Mouse (Mus musculus) cerebellum, postnatal 36 days (tissue): ENCODE results near the gene Abcc6.

Experiments
- DNase-seq, 2 experiments: peaks; one replicate each; pipeline ENCODE4 v3.0.0; 2021 to 2022; ENCODE audit warnings: mixed read lengths in 2 of 2

Abcc6 gene

DNA sequence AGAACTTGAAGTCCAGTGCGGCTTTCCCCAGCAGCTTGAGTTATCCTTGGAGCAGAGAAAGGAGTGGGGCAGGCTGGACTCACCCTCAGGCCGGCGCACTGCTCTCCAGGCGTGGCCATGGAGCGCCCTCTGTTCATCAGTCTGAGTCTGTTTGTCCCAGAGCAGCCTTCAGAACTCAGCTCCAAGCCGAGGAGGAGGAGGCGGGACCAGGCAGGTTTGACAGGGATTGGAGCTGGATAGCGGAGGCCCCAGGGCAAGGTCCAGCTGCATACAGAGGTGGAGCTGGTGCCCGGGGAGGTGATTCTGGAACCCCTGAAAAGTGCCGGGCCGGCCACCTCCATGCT, at the start of gene Abcc6:
Gene Abcc6, minus strand, starts transcription at position 158 of the 344 bp plus-strand sequence.
- DNase-seq = no peak

DNA sequence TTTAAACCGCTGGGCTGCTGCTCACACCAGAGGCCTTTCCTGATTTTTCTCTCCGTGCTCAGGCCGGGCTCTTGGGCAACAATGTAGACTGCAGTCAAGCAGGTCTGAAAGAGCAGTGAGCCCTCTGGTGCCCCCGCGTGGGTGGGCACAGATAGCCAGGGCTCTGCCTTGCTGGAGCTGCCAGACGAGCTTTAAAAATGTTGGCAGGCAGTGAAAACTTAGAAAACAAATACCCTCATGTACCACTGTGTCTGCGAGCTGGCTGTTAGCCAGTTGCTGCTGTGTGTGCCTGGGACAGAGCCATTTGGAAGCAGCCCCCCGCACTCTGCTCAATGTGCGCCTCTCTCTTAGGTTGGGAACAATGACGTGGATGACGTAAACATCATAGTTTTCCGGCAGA, 47.6 kb upstream of the Abcc6 start:
- no peak for DNase-seq

DNA sequence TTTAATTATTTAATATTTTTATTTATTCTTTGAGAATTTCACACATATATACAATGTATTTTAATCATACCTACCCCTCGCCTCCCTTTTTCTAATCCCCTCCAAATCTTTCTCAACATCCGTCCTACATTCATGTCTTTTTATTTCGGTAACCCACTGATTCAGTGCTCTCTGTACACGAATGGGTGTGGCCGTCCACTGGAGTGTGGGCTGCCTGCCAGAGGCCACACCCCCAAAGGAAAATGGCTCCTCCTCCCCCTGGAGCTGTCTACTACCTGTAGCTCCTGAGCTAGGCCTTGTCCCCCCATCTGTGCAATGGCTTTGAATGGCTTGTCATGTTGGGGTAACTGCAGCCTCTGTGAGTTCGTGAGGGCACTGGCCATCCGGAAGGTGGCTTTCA, 46.7 kb upstream of the Abcc6 start:
- no peak for DNase-seq

GRCm38 (mm10) chr7:46068831-46069230, 38.7 kb upstream of the Abcc6 start:
- no peak for DNase-seq

GRCm38 (mm10) chr7:46063296-46063695, 33.2 kb upstream of the Abcc6 start:
- DNase-seq = no peak

- no peak for DNase-seq
Observed at GRCm38 (mm10) chr7:46061614-46062013, 31.5 kb upstream of the Abcc6 start.

DNA sequence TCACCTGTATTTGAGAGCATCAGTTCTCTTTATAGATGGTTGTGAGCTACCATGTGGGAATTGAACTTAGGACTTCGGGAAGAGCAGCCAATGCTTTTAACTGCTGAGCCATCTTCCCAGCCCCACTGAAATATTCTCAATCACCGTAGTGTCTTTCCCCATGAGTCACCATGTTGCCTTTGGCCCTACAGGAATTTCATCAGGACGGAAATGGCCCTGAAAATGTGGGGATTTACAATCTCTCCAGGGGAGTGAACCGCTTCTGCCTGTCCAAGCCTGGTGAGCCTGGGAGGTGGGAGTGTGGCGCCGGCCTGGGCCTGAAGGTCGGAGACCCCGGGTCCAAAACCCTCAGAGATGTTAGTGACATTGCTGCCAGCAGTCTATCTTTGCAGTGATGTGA, 30.6 kb upstream of the Abcc6 start:
- DNase-seq = no peak

DNA sequence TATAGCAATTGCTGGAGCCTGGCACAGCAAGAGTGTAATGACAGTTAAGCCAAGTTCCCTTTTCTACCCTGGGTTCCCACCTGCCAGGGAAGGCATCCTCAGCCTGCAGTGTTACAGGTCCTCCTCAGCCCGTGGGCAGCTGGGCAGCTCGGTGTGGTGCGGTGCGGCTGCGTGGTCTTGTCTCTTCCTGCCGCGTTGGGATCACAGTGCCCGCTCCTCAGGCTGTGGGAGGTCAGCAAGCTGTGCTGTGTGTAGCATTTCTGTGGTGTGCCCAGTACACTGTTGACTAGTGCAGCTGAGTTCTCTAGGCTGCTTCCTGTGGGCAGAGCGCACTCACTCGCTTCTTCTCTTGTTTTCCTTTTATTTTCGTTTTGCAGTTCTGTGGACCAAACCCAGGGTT, 28.8 kb upstream of the Abcc6 start:
- no peak for DNase-seq

GRCm38 (mm10) chr7:46053566-46053965, 23.5 kb upstream of the Abcc6 start:
- no peak for DNase-seq

DNA sequence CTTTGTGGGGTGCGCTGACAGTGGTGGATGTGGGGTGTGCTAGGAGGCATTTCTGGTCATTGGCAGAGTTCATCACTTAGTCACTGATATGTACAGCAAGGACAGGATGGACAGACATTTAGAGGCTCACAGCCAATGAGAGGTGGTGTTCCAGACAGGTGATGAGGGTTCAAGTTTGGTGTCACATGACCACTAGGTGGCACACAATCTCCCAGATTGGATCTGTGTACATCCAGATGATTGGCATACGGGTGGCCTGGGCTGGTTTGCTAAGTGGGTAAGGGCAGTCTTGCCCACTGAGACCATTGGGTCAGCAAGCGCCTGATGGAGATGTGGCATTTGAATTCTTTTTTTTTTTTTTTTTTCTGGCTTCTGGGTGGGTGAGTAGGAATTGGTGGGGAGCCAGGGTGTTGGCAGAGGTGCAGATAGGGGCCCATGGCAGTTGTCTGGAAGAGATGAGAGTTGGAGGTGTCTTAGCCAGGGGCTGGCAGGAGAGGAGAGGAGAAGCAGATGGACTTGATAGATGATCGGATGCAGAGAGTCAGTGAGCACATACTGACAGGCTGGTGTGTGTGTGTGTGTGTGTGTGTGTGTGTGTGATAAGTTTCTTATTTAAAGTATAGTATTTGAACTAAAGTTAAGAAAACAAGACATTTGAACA, 22.2 kb upstream of the Abcc6 start:
- peak; percentile 20 to 28 for DNase-seq

DNA sequence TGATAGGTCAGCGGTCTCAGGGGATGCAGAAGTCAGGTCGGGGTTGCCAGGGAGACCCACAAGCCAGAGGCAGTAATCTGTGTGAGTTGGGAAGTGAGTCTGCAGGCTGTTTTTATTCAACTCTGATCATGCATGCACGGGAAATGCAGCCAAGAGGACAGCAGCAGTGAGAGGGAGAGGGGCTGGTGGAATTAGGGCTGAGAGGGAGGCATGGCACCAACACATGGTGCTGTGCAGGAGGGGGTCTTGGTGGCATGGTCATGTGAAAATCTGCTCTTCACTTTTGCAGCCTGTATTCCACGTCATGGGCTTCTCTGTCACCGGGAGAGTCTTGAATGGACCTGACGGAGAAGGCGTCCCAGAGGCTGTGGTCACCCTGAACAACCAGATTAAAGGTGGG, 19.9 kb upstream of the Abcc6 start:
- no peak for DNase-seq

DNA sequence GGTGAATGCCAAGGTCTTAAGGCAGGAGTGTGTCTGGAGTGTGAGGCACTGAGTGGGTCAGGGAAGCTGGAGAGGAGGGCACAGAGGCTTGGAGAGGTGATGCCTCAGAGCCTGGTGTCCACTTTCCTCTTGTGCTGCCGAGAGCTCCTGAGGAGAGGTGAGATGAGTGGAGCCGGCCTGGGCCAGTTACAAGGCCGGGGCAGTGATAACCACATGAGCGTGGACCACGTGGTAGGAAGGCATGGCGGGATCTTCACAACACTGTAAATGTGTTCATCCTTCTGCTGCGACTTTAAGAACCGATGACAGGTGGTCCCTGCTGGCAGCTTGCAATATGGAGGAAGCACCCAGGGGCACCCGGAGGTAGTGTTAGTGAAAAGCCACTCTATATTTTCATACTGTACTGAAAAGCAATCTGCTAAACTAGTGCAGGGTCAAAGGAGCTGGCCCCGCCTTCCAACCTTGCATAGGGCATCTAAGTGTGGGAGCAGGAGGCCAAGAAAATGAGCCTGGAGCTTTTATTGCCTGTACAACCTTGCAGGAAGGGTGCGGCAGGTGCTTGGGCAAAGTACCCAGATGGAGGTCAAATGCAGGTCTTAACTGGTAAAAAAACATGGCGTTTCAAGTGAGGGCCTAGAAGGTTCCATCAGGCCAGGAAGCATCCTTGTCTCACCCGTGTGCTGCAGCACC, 17.9 kb upstream of the Abcc6 start:
- DNase-seq = no peak

GRCm38 (mm10) chr7:46045882-46046281, 15.8 kb upstream of the Abcc6 start:
- no peak for DNase-seq

GRCm38 (mm10) chr7:46044106-46044505, 14.0 kb upstream of the Abcc6 start:
- DNase-seq = no peak

DNA sequence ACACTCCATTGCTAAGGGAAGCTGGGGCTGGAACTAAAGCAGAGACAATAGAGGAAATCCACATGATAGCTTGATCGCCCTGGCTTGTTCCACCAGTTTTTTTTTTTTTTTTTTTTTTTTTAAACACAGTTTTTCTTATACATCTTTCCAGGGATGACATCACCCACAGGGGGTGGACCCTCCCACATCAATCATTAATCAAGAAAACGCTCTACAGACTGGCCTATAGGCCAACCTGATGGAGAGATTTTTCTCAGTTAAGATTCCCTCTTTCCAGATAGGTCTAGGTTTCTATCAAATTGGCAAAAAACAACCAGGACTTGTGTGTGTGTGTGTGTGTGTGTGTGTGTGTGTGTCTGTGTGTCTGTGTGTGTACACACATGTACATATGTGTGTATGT, 9.8 kb upstream of the Abcc6 start:
- no peak for DNase-seq

- no peak for DNase-seq
Observed at GRCm38 (mm10) chr7:46037433-46037832, 7.3 kb upstream of the Abcc6 start.

GRCm38 (mm10) chr7:46035468-46035867, 5.4 kb upstream of the Abcc6 start:
- no peak for DNase-seq

DNA sequence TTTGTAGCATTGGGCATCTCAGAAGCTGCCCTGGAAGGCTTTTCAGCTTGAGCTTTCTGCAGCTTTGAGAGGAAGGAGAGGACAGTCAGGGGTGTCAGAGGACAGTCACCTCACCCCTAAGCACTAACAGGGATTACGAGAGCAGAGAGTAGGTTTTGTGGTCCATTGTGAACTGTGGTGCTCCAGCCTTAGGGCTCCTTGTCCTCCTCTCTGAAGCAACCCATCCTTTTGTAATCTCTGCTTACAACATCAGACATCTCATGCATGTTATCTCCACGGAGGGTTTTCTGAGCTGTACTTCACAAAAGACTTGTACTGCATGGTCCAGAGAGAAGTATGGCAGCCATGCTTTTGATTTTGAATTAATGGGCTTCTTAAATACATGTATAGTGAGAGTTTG, 4.9 kb upstream of the Abcc6 start:
- DNase-seq = no peak

- no peak for DNase-seq
Observed at GRCm38 (mm10) chr7:46033870-46034337, 3.8 kb upstream of the Abcc6 start.

- peak; percentile 96 to 98 for DNase-seq
Observed at GRCm38 (mm10) chr7:46033109-46033869, 3.2 kb upstream of the Abcc6 start, which contains the start of gene Nomo1. Nomo1 (plus strand) TSS chr7:46033698.

DNA sequence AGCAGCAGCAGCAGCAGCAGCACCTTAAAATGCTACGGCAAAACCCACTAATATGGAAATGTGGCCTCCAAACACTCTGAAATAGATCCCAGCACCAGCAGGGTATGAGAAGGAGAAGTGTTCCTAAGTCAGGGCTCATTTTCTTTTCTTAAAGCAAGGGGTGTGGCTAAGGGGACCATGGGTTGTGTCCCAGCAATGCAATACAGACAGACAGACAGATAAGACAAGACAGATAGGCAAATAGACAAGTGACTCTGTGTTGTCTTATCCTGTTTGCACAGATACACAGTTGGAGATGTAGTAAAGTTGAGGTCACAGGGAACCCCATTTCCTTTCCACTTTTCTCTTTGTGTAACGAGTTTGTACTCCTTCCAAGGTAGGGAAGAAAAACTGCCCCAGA, 973 bp upstream of the Abcc6 start:
- no peak for DNase-seq

DNA sequence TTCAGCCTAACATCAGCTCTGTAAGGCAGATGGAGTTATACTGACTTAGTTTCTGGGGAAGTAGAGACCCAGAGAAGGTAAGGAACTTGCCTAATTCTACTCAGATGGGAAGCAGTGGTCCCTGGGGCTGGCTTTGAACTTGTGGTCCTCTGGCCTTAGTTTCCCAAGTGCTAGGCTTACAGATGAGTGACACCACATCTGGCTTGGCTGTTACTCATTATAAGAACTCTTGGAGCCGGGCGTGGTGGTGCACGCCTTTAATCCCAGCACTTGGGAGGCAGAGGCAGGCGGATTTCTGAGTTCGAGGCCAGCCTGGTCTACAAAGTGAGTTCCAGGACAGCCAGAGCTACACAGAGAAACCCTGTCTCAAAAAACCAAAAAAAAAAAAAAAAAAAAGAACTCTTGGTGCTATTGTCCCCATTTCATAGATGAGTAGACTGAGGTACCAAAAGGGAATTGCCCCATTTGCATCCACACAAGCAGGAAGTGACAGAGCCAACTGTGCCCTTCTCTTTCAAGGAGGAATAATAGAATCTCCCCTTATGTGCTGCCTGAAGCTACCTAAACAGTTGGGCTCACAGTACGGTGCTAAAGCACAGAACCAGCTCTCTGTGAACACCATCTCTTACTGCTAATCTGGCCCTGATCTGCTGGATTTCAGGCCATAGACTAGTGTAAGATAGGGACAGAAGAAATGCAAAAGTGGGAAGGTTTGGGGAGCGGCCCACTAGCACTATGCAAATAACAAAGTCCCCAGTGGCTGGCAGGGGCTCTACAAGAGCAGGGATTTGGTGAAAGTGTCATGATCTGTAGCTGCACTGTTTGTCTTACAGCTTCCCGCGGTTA, 580 bp downstream of the Abcc6 start:
- no peak for DNase-seq

DNA sequence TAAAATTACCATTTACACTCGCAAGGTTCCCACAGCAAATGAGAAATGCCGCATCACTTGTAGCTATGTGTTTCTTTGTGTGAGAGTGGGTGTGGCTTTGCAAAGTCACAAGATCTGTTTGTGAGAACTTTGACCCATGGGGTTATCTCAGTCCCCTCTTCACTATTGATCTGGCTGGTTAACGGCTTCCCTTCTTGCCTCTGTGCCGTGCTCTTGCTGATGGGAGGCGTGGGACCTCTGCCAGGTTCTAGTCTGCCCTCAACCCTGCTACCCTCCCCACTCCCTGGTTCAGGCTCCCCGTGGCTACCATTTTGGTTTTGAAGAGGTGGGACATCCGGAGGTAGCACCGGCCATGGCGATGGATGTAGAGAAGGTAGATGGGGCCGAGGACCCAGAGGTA, 1.4 kb downstream of the Abcc6 start:
- DNase-seq = no peak
